Mouse (Mus musculus) cerebellum, adult (tissue): ENCODE measurements around the gene Gm43191.

ENCODE experiments used
- ATAC-seq: cut with Nextera tagmentation; 2 replicates; pipeline ENCODE4 v1.9.2; 2017; ENCODE audit warnings: mild to moderate bottlenecking, moderate library complexity, mixed read lengths; ENCODE audit not compliant: insufficient number of reproducible peaks, low FRiP score, low TSS enrichment

Gm43191 gene

DNA sequence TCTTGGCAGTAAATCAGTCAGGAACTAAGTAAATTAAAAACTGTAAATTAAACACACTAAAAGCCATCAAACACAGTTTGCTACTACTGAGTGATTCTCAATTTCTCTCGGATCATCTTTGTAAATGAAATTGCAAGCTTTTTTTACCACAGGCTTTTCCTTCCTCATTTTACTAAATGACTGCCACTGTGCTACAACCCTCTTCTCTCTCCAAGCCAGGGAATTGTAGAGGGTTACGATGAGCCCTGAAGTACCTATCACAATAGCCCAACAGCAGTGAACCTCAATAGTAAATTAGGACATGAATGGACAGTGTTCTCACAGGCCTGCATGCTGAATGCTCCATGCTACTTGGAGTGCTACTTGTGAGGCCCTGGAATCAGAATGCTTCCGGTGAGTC is 47.0 kb downstream of the Gm43191 start:
- ATAC-seq: no peak

DNA sequence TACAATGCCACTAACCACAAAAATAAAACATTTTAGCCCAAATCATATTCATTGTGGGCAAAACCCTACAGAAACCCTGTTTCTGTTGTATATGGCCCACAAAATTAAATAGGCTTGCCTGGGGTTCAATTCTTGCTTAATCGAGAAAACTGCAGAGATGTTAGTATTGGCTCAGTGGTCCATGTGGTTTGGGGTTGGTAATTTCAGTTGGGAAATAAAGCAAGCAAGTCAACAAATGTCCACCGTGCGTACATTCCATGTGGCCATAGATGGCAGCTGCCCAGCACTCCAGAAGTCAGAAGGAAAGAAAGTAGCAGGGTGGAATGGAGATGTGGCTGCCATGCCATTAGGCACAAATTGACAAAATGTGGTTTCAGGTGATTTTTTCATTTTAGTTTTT is 48.1 kb downstream of the Gm43191 start:
- ATAC-seq: no peak

DNA sequence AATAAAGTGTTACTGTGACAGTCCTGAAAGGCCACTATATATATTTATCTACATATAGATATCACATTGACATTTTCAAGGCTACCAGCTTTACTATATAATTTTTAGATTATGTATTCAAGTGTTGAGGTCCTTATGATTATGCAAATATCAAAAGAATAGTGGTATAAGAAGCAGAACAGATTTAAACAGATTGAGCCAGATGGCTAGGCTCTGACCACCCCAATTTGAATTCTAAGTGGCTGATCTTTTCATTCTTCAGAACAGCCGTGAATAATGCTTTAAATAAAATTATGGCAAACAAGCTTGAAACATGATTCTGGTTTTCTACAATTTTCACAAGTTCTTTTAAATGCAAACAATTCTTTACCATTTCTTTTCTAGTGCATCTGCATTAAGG is 49.6 kb downstream of the Gm43191 start:
- no peak for ATAC-seq

DNA sequence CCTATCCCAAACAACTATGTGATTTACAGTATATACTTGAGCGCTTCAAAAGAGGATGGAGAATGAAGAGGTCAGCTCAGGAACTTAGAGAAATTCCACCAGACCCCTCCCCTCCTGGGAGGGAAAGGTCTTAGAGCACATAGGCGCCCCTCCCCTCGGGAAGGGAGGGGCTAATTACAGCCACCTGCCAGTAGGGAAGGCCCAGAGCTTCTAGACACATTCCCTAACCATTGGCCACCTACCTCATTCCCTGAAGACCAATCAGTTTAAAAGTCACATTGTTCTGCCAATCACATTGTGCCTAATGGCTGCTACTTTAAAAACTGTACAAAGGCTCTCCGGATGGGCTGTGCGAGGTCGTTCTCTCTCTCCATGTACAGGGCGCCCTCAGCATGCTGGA is 58.4 kb downstream of the Gm43191 start:
- ATAC-seq: no peak

DNA sequence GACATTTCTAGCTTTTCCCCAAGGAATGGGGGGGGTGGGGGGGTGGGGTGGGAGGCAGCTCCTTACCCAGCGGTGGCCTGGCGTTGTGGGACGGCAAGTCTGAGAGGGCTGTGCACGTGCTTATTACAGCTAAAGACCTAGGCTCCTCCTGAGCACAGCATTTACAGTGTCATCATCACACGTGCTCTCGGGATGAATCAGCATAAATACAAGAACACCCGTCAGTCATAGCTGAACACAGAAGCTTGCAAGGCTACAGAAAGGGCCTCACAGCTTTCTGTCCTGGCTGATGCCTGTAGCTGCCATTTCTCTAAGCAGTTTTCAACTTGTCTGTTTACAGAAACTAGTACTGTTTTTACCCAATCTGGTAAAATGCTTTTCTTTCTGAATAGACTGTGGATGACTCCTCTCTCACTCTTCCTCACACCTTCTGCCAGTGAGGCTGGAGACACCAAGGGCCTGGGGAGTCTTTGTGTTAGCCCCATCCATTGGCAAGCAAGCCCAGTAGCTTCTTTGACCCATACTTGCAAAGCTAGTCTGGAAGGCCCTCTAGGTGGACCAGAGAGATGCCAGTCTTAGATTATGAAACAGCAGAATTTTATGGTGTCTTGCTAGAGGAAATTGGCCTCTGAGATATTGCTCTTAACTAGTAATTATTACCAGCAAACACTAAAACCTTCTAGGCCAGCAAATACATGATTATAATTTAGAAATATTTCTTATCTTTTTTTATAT is 60.3 kb downstream of the Gm43191 start:
- ATAC-seq: no peak

DNA sequence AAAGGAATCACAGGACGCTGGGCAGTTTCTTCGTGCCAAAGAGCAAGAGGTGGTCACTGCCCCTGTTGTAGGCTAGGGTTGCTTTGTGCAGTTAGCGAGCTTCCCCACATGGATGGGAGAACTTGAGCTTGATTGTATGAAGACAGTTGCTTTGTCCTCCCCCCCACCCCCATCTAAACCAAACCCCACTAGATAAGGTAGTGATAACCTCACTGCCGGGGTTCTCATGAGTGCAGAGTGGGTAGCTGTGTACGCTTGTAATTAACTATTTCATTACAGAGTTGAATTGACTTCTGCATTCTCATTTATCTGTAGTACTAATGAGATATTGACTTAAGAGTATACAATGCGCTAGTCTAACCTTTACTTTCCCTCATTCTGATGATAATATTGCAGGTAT is 62.2 kb downstream of the Gm43191 start:
- ATAC-seq: no peak

DNA sequence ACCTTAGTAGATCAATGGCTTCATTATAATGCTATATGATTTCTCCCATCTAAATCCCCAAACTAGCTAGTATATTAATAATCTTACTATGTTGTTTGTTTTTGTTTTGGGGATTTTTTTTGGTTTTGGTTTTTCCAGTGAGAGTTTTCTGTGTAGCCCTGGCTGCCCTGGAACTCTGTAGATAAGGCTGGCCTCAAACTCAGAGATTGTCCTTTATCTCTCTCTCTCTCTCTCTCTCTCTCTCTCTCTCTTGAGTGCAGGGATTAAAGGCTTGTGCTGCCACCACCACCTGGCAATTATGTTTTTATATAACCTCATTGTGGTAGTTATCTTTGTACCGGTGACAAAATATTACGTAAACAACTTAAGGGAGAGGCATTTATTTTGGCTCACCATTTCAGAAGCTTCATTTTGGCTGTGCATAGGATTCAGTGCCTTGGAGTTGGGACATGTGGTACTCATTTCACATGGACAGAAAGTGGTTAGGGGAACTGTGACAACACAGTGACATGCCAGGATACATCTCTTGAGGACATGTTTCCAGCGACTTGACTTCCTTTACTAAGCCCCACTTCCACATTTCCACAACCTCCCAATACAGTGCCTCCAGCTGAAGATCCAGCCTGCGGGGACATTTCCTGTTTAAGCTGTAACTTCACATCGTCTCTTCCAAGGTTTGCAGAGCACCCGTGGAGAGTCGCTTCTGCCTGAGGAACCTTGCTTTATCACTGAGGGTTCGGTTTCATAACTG is 65.6 kb downstream of the Gm43191 start:
- ATAC-seq: no peak

DNA sequence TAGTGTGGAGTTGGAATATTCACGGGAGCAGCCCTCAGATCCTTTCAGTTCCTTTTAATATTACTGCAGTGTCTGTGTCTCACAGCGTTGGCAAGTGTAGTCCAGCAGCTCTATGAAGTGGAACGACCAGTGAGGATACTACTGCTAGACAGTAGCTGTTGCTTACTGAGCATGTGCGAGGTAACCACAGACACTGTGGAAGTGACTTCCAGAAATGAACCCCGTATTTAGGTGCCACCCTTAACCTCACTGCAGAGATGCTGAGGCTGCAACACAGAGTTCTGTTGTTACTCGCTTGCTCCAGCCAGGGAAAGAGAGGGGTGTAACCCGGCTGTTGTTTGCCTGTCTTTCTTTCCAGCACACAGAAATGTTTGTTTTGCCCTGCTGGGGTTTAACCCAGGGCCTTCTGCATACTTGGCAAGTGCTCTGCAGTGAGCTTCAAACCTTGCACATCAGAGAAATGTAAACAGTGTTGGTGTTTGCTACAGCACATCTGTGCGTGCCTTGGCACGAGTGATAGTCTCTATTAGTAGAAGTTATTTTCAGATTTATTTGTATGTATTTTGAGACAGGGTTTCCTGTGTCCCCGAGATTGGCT is 66.7 kb downstream of the Gm43191 start, which contains the start of gene Trmt13:
Gene Trmt13 (minus strand): TSS at position 293 of the 598 bp plus-strand sequence.
- ATAC-seq: no peak

DNA sequence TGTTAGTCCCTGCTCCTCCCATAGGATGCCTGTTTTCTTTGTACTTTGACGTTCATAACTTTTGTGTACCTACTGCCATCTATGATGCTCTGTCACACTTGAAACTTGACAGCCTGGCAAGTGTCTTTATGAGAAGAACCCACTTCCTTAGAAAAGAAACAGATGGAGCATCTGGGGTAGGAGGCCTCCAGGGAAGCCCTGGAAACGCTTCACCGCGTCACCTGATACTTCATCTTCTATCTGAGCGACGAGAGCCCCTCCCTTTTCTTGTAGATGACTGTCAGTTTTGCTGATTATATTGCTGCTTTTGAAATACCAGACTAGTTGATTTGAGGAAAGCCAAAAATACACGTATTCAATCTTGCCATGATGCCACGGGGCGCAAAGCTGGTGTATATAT is 76.5 kb downstream of the Gm43191 start:
- ATAC-seq: no peak

DNA sequence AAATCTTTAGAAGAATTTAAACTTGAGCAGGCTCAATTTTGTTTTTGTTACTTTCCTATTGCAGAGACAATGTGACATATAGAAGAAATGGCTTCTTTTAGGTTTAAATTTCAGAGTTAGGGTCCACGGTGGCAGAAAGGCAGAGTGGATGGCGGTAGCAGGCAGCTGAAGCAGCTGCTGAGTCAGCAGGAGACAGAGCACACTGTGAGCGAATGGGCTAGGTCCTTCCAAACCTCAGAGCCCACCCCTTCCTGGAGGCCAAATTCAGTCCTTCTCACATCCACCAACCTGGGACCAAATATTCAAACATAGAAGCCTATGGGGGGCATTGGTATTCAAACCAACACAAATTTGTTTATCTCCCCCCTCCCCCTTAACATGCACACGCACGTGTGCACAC is 79.3 kb downstream of the Gm43191 start:
- no peak for ATAC-seq

DNA sequence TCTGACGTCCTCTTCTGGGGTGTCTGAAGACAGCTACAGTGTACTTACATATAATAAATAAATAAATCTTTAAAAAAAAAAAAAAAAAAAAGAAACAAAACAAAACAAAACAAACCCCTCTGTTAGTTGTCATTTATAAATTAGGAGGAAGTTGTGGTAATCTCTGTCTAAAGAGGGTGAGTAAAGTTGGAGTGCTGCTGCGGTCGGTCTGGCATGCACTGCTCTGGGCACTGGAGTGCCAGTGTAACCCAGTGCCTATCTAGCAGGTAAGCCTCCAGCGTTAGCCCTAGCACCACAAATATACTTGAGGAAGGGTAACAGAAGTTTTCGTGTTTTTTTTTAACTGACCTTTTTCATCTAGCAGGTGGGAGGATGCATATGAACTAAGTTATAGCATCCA is 80.1 kb downstream of the Gm43191 start:
- no peak for ATAC-seq

DNA sequence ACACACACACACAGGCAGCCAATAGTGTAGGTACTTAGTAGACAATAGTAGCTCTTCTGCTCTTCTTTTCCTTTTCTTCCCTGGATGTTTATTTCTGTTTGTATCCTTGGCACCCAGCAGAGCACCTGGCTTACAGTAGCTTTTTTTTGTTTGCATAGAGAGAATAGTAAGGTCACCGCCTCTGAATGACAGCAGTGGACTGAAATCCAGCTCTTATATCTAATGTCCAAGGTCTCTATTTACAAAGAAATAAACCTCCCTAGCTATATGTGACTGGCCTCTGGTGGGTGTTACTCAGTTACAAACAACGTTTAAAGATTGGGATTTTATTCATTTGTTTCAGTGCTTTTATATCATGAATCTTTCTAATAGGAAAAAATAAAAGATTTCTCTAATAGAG is 81.4 kb downstream of the Gm43191 start:
- no peak for ATAC-seq

DNA sequence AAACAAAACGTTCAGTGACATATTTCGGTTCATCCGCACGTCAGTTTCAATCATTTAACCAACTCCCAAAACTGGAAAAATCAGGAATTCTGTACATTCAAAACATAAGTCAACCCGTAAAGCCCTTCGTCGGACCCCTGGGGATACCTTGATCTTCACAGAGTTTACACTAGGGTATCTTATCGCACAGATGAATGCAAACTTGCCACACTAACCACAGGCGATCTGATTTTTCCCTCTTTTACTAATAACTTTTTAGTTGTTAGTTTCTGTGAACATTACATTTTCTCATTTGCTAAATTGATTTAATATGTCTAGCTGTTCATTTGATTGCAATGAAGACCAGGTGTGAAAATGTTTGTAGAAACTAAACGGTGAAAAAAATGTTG is 85.5 kb downstream of the Gm43191 start:
- no peak for ATAC-seq

DNA sequence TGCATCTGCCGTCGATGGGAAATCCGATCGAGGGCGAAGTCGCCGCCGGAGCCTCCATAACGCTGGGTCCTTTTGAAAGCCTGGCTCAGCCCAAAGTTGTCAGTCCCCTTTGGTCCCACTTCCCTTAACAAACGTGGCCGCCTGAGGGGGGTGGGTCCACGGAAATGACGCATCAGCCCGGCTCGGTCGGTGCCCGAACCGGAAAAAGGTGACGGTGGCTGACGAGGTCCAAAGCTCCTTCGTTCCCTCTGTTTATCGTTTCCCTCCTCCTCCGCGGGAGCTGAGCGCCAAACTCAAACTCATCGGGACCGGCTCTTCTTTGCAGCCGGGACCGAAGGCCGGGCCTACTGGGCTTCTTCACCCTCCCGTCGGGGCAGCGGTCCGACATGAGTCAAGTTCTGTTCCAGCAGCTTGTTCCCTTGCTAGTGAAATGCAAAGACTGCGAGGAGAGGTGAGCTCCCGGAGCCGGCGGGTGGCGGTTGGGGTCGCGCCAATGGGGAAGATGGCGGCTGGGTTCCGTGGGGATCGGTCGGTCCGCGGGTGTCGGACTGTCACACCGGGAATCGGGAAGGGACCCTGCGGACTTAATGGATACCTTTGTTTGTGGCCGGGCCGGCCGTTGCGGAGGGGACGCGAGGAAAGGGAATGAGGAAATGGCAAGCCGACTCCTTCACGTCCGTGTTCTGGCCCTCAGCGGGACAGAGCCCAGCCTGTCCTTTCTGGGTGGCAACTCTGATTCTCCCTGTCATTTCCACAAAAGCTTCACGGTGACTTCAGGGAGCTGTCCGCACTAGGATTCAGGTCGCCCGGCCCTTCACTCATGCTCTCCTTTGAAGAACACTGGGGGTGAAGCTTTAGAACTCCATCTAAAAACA is 86.1 kb downstream of the Gm43191 start, which contains the start of gene Sass6:
Gene Sass6 (plus strand): TSS at position 255 of the 875 bp plus-strand sequence.
- ATAC-seq: peak; percentile 94

DNA sequence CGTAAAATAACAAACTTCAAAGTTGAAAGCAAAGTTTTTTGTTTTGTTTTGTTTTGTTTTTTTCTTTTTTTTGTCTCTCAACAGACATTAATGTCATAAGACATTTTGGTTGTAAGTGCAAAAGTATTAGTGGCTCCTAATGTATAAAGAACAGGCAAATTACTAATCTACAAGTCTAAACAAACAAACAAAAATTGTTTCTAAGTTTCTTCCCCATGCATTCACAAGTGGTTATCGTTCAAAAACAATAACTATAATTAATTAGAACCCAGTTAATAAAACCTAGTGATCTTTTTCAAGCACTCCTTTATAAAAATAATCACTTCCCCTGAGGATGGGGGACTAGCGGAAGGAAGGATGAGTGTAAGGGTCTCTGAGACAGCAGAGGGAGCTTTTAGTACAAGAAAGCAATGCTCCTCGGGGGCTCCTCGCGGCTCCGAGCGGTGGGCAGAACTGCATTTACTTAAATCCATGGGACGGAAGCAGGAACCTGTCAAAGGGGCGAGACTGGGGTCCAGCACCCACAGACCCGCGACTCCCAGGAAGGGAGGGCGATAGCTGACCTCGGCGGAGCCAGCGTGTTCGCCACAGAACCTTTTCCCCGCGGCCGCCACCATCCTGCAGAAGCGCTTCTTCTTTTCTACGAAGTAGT is 86.9 kb downstream of the Gm43191 start:
- ATAC-seq: peak; percentile 59
